Mouse (Mus musculus): Measurements from ENCODE around the gene Ppp1r3d.

Gene Ppp1r3d

GRCm38 (mm10) chr2:178414261-178415149, at the start of gene Ppp1r3d, which contains the start of gene Fam217b:
TSS of gene Ppp1r3d (minus strand) at chr2:178414472.
TSS of gene Fam217b (plus strand) at chr2:178414524.
- DNase-seq: no peak

- DNase-seq: no peak
Measured at GRCm38 (mm10) chr2:178460353-178460752, 46.1 kb upstream of the Ppp1r3d start.

GRCm38 (mm10) chr2:178457414-178457813, 43.1 kb upstream of the Ppp1r3d start:
- DNase-seq: no peak

GRCm38 (mm10) chr2:178454664-178455516, 40.6 kb upstream of the Ppp1r3d start:
- no peak for DNase-seq

- DNase-seq: no peak
Measured at GRCm38 (mm10) chr2:178450961-178451360, 36.7 kb upstream of the Ppp1r3d start.

- no peak for DNase-seq
Measured at GRCm38 (mm10) chr2:178450236-178450635, 36.0 kb upstream of the Ppp1r3d start.

GRCm38 (mm10) chr2:178449386-178449785, 35.1 kb upstream of the Ppp1r3d start:
- no peak for DNase-seq

GRCm38 (mm10) chr2:178437311-178437710, 23.0 kb upstream of the Ppp1r3d start:
- DNase-seq: no peak

GRCm38 (mm10) chr2:178433903-178434302, 19.6 kb upstream of the Ppp1r3d start:
- DNase-seq: no peak

- no peak for DNase-seq
Measured at GRCm38 (mm10) chr2:178433495-178433894, 19.2 kb upstream of the Ppp1r3d start.

- no peak for DNase-seq
Measured at GRCm38 (mm10) chr2:178430231-178430630, 16.0 kb upstream of the Ppp1r3d start, which contains the start of gene Cdh26. TSS of gene Cdh26 (plus strand) at chr2:178430531.

- DNase-seq: no peak
Measured at GRCm38 (mm10) chr2:178429426-178429825, 15.2 kb upstream of the Ppp1r3d start.

GRCm38 (mm10) chr2:178428676-178429075, 14.4 kb upstream of the Ppp1r3d start:
- no peak for DNase-seq

GRCm38 (mm10) chr2:178428183-178428582, 13.9 kb upstream of the Ppp1r3d start:
- no peak for DNase-seq

GRCm38 (mm10) chr2:178427181-178427580, 12.9 kb upstream of the Ppp1r3d start:
- no peak for DNase-seq

- DNase-seq: no peak
Measured at GRCm38 (mm10) chr2:178426229-178426628, 12.0 kb upstream of the Ppp1r3d start.

- no peak for DNase-seq
Measured at GRCm38 (mm10) chr2:178423223-178423622, 9.0 kb upstream of the Ppp1r3d start.

- DNase-seq: no peak
Measured at GRCm38 (mm10) chr2:178422186-178422585, 7.9 kb upstream of the Ppp1r3d start.

GRCm38 (mm10) chr2:178421603-178422002, 7.3 kb upstream of the Ppp1r3d start:
- no peak for DNase-seq

- no peak for DNase-seq
Measured at GRCm38 (mm10) chr2:178420576-178420975, 6.3 kb upstream of the Ppp1r3d start.

GRCm38 (mm10) chr2:178416970-178417369, 2.7 kb upstream of the Ppp1r3d start:
- DNase-seq: no peak

- no peak for DNase-seq
Measured at GRCm38 (mm10) chr2:178416427-178416826, 2.2 kb upstream of the Ppp1r3d start.

- DNase-seq: no peak
Measured at GRCm38 (mm10) chr2:178415150-178415448, 827 bp upstream of the Ppp1r3d start.

All from thymus, postnatal 14 days (tissue).